Mouse (Mus musculus): ENCODE measurements around the gene Fam98b. TPM values are rescaled to one million over a fixed set of nuclear protein-coding genes. Genes with fewer than 3 reads are reported as not detected.

Gene Fam98b
- total RNA-seq (2021), result 10 to 100 TPM; 17.9 to 21.4 TPM
- long read RNA-seq, experiment 1, partial matches to known transcripts, result 4 of 4 reads
- long read RNA-seq, experiment 1, other reads (novel, unspliced or antisense), result 0 of 4 reads
- long read RNA-seq, experiment 2, result 0 reads

- DNase-seq (ENCODE audit: low spot score), result peak; percentile 90
These were observed at the start of gene Fam98b for GRCm38 (mm10) chr2:117249255-117250000. Gene Fam98b (plus strand): TSS chr2:117249739.

GRCm38 (mm10) chr2:117200869-117201338, 48.6 kb upstream of the Fam98b start:
- DNase-seq (ENCODE audit: low spot score), result no peak

- no peak for DNase-seq (ENCODE audit: low spot score)
These were observed 46.2 kb upstream of the Fam98b start for GRCm38 (mm10) chr2:117203350-117203749.

GRCm38 (mm10) chr2:117204534-117204933, 45.0 kb upstream of the Fam98b start:
- DNase-seq (ENCODE audit: low spot score), result no peak

- no peak for DNase-seq (ENCODE audit: low spot score)
These were observed 44.5 kb upstream of the Fam98b start for GRCm38 (mm10) chr2:117205066-117205465.

- peak; percentile 23 for DNase-seq (ENCODE audit: low spot score)
These were observed 39.0 kb upstream of the Fam98b start for GRCm38 (mm10) chr2:117210416-117211085.

GRCm38 (mm10) chr2:117216152-117216551, 33.4 kb upstream of the Fam98b start:
- no peak for DNase-seq (ENCODE audit: low spot score)

- no peak for DNase-seq (ENCODE audit: low spot score)
These were observed 31.8 kb upstream of the Fam98b start for GRCm38 (mm10) chr2:117217695-117218216.

GRCm38 (mm10) chr2:117219536-117219935, 30.0 kb upstream of the Fam98b start:
- no peak for DNase-seq (ENCODE audit: low spot score)

GRCm38 (mm10) chr2:117222651-117223050, 26.9 kb upstream of the Fam98b start:
- DNase-seq (ENCODE audit: low spot score), result peak; percentile 2

- no peak for DNase-seq (ENCODE audit: low spot score)
These were observed 20.9 kb upstream of the Fam98b start for GRCm38 (mm10) chr2:117228601-117229125.

GRCm38 (mm10) chr2:117230261-117230660, 19.3 kb upstream of the Fam98b start:
- DNase-seq (ENCODE audit: low spot score), result no peak

- DNase-seq (ENCODE audit: low spot score), result peak; percentile 74
These were observed 18.3 kb upstream of the Fam98b start for GRCm38 (mm10) chr2:117231257-117231656.

- no peak for DNase-seq (ENCODE audit: low spot score)
These were observed 7.6 kb upstream of the Fam98b start for GRCm38 (mm10) chr2:117241953-117242352.

GRCm38 (mm10) chr2:117250001-117250510, 517 bp downstream of the Fam98b start:
- peak; percentile 7 for DNase-seq (ENCODE audit: low spot score)

- DNase-seq (ENCODE audit: low spot score), result no peak
These were observed 5.9 kb downstream of the Fam98b start for GRCm38 (mm10) chr2:117255415-117255814.

GRCm38 (mm10) chr2:117257617-117258016, 8.1 kb downstream of the Fam98b start:
- no peak for DNase-seq (ENCODE audit: low spot score)

- DNase-seq (ENCODE audit: low spot score), result no peak
These were observed 12.6 kb downstream of the Fam98b start for GRCm38 (mm10) chr2:117262184-117262583.

- peak; percentile 57 for DNase-seq (ENCODE audit: low spot score)
These were observed 14.4 kb downstream of the Fam98b start for GRCm38 (mm10) chr2:117263786-117264408.

- no peak for DNase-seq (ENCODE audit: low spot score)
These were observed 38.8 kb downstream of the Fam98b start for GRCm38 (mm10) chr2:117288291-117288690.
